Comparison of ENCODE assay signal across 15 mouse cellular contexts in genomic region chr9:47428710-47429341, GRCm38 (mm10).
A peak's percentile ranks its signal among the peaks of the same experiment; 100 is the strongest.
DNase-seq lines count a peak whose midpoint lies in the region; ATAC-seq and TF ChIP-seq lines count a peak whose summit lies in the region.
"Had no signal": no experiment of that assay in that cellular context is flagged by ENCODE, and none has a peak within 500 bp of the region (broad histone marks: within the 10 kb centered on the region; RNA-seq: fewer than 3 reads in every experiment).

No protein-coding gene starts in this region.

- no peak overlapping the region for H3K27ac ChIP-seq in MEL (ENCODE audit: control insufficient read depth, low read depth, low read length)
- H3K27ac ChIP-seq in lung, postnatal 0 days (ENCODE audit: low read length): no peak overlapping the region
- H3K27ac ChIP-seq: hindbrain, embryonic 15.5 days had no signal

- H3K4me2 ChIP-seq in lung, postnatal 0 days (replicated peaks; ENCODE audit: low read depth, low read length): no peak overlapping the region
- H3K4me2 ChIP-seq: heart, embryonic 12.5 days; hindbrain, embryonic 15.5 days had no signal

- peaks cover 0 to 3% of the 10 kb centered on the region in 2 experiments; a peak in 1 of 4 replicates for H3K4me1 ChIP-seq in MEL (ENCODE audit: control insufficient read depth in 1 of 2, insufficient read depth in 2 of 2, low read length in 2 of 2)
- peaks cover under 1% of the 10 kb centered on the region; the same call in 1 of the 2 replicates for H3K4me1 ChIP-seq in lung, postnatal 0 days (ENCODE audit: insufficient read depth, low read depth, low read length)
- H3K4me1 ChIP-seq: heart, embryonic 12.5 days; hindbrain, embryonic 15.5 days had no signal

- 32% methylated on average over 8 of the region's 8 CpGs for WGBS in lung, postnatal 0 days

- no peaks in the 10 kb centered on the region for H3K79me2 ChIP-seq in MEL (ENCODE audit: control insufficient read depth, insufficient read depth, low read length, poor library complexity)

- TF ChIP-seq EP300 in MEL (IDR thresholded peaks at IDR 0.05; ENCODE audit: low read depth in 1 of 2, low read length in 2 of 2): peak; percentile 46 to 49; a peak in 3 of 4 replicates
- peak; percentile 84 for TF ChIP-seq EP300 in lung, postnatal 0 days (IDR thresholded peaks at IDR 0.05)

- no peak for TF ChIP-seq POLR2A in MEL (IDR thresholded peaks at IDR 0.05; ENCODE audit: control insufficient read depth in 1 of 2, insufficient read depth in 1 of 2, low read depth in 1 of 2, low read length in 2 of 2, poor library complexity in 1 of 2)

- no peaks in the 10 kb centered on the region for H3K9me3 ChIP-seq in MEL (replicated peaks; ENCODE audit: insufficient read depth, low read length)
- H3K9me3 ChIP-seq in lung, postnatal 0 days (ENCODE audit: low read length): no peaks in the 10 kb centered on the region
- H3K9me3 ChIP-seq: heart, embryonic 12.5 days; hindbrain, embryonic 15.5 days had no signal

- no peak for TF ChIP-seq RAD21 in MEL (IDR thresholded peaks at IDR 0.05; ENCODE audit: low read depth, low read length)

- H3K9ac ChIP-seq in MEL (ENCODE audit: control insufficient read depth, low read depth, low read length, poor library complexity, severe bottlenecking): no peak overlapping the region
- no peak overlapping the region for H3K9ac ChIP-seq in lung, postnatal 0 days (replicated peaks; ENCODE audit: low read depth)
- H3K9ac ChIP-seq: heart, embryonic 12.5 days; hindbrain, embryonic 15.5 days had no signal

- DNase-seq in kidney, adult 11 months: peak; percentile 14
- DNase-seq in kidney, postnatal 4 days: no peak
- DNase-seq in MEL (ENCODE audit: low read depth, low spot score): peak; percentile 44
- DNase-seq in lung, postnatal 0 days (ENCODE audit: low spot score): peak; percentile 36
- peak; percentile 73 for DNase-seq in lung, postnatal 36 days
- no peak for DNase-seq in left cerebral cortex, adult 9 months (ENCODE audit: low spot score in 2 of 2)
- DNase-seq: adrenal gland, adult 8-10 months; adrenal gland, postnatal 36 days; cerebellum, adult 2 months; cerebellum, postnatal 10 days; gastrocnemius, postnatal 14 days; heart, postnatal 36 days had no signal

- no peaks in the 10 kb centered on the region for H3K27me3 ChIP-seq in MEL (ENCODE audit: control insufficient read depth in 1 of 2, insufficient read depth in 2 of 2, low read length in 2 of 2)
- H3K27me3 ChIP-seq in lung, postnatal 0 days (replicated peaks; ENCODE audit: insufficient read depth, low read length): no peaks in the 10 kb centered on the region
- H3K27me3 ChIP-seq: hindbrain, embryonic 15.5 days had no signal

- peak; percentile 74 for ATAC-seq in lung, postnatal 0 days
- ATAC-seq: forebrain, embryonic 16.5 days had no signal

- no peak for TF ChIP-seq CTCF in MEL (IDR thresholded peaks at IDR 0.05 in 2 of 3, conservative IDR thresholded peaks at IDR 0.05 in 1 of 3; ENCODE audit: control insufficient read depth in 1 of 3, insufficient read depth in 1 of 3, low read depth in 2 of 3, low read length in 3 of 3, poor library complexity in 1 of 3, severe bottlenecking in 1 of 3)
- no peak for TF ChIP-seq CTCF in lung, postnatal 0 days (IDR thresholded peaks at IDR 0.05)

- no peak overlapping the region for H3K4me3 ChIP-seq in MEL (ENCODE audit: control insufficient read depth in 1 of 2, insufficient read depth in 1 of 2, low read depth in 2 of 2, low read length in 2 of 2)
- no peak overlapping the region for H3K4me3 ChIP-seq in lung, postnatal 0 days (ENCODE audit: low read depth, low read length)
- H3K4me3 ChIP-seq: heart, embryonic 12.5 days; hindbrain, embryonic 15.5 days had no signal

- H3K36me3 ChIP-seq in MEL (ENCODE audit: control insufficient read depth in 1 of 2, insufficient read depth in 2 of 2, low read length in 2 of 2): no peaks in the 10 kb centered on the region; a peak in 1 of 4 replicates
- H3K36me3 ChIP-seq in lung, postnatal 0 days (ENCODE audit: insufficient read depth, low read length): no peaks in the 10 kb centered on the region
- H3K36me3 ChIP-seq: heart, embryonic 12.5 days; hindbrain, embryonic 15.5 days had no signal

TF ChIP-seq in MEL, 35 proteins besides CTCF, POLR2A, EP300 and RAD21:
- TF ChIP-seq TCF12 (IDR thresholded peaks at IDR 0.05; ENCODE audit: low read depth, low read length): peak; percentile 58
- no peak for TF ChIP-seq SIN3A (IDR thresholded peaks at IDR 0.05; ENCODE audit: low read length)
- TF ChIP-seq ELF1 (IDR thresholded peaks at IDR 0.05; ENCODE audit: low read depth, low read length): no peak
- no peak for TF ChIP-seq JUND (IDR thresholded peaks at IDR 0.05; ENCODE audit: low read depth, low read length)
- TF ChIP-seq TAL1 (IDR thresholded peaks at IDR 0.05; ENCODE audit: low read length): no peak
- no peak for TF ChIP-seq POLR2AphosphoS2 (IDR thresholded peaks at IDR 0.05; ENCODE audit: low read length)
- no peak for TF ChIP-seq CHD1 (IDR thresholded peaks at IDR 0.05; ENCODE audit: low read depth, low read length)
- TF ChIP-seq GATA1 (IDR thresholded peaks at IDR 0.05; ENCODE audit: low read depth, low read length): peak; percentile 64
- TF ChIP-seq MYC (IDR thresholded peaks at IDR 0.05; ENCODE audit: low read depth, low read length): 0 out of 2 replicates have a peak, but pooled peaks have one; percentile 21
- TF ChIP-seq MEF2A (IDR thresholded peaks at IDR 0.05; ENCODE audit: extremely low read depth, insufficient replicate concordance, low read depth, low read length, poor library complexity, severe bottlenecking): no peak
- peak; percentile 88 for TF ChIP-seq RCOR1 (IDR thresholded peaks at IDR 0.05; ENCODE audit: low read depth, low read length)
- TF ChIP-seq ZNF384 (IDR thresholded peaks at IDR 0.05; ENCODE audit: low read depth, low read length): peak; percentile 91

Comparison
In these comparisons a context has a peak if more than half of its experiments do, and no peak if none do; other contexts are left out.
1. DNase-seq: peak in kidney, adult 11 months (single experiment), MEL (single experiment), lung, postnatal 0 days (single experiment) and lung, postnatal 36 days (single experiment); none in kidney, postnatal 4 days (0 of 2) and left cerebral cortex, adult 9 months (0 of 2).